Mouse (Mus musculus) CH12.LX (cell line): ENCODE data around the gene Exosc10.

Experiments
- CHD1 ChIP-seq: IDR thresholded peaks from 2 replicates; pipeline ENCODE4 v1.6.1; 2012; ENCODE audit warnings: low read depth, low read length, improper control_type of control experiment, inconsistent platforms
- CHD2 ChIP-seq: IDR thresholded peaks from 2 replicates; pipeline ENCODE4 v1.6.1; 2011; ENCODE audit warnings: low read length, improper control_type of control experiment
- CTCF ChIP-seq, 2 experiments: IDR thresholded peaks in 1 of 2; conservative IDR thresholded peaks in 1 of 2; 2 replicates each; pipeline ENCODE4 v1.5.1; 2011 to 2012; ENCODE audit warnings: low read depth in 2 of 2, low read length in 2 of 2, improper control_type of control experiment in 1 of 2, inconsistent platforms in 1 of 2, mild to moderate bottlenecking in 1 of 2, moderate library complexity in 1 of 2
- EP300 ChIP-seq: IDR thresholded peaks from 2 replicates; pipeline ENCODE4 v1.6.1; 2011; ENCODE audit warnings: low read length, improper control_type of control experiment
- KAT2A ChIP-seq: IDR thresholded peaks from 2 replicates; pipeline ENCODE4 v1.6.1; 2012; ENCODE audit warnings: low read length, improper control_type of control experiment, inconsistent platforms; ENCODE audit not compliant: insufficient replicate concordance
- MAX ChIP-seq: IDR thresholded peaks from 2 replicates; pipeline ENCODE4 v1.6.1; 2011; ENCODE audit warnings: low read length, improper control_type of control experiment
- MAZ ChIP-seq: IDR thresholded peaks from 2 replicates; pipeline ENCODE4 v1.6.1; 2012; ENCODE audit warnings: low read depth, mild to moderate bottlenecking, inconsistent platforms, low read length, improper control_type of control experiment, moderate library complexity
- MYC ChIP-seq: IDR thresholded peaks from 2 replicates; pipeline ENCODE4 v1.6.1; 2011; ENCODE audit warnings: low read depth, mild to moderate bottlenecking, improper control_type of control experiment, low read length
- POLR2A ChIP-seq: IDR thresholded peaks from 2 replicates; pipeline ENCODE4 v1.6.1; 2011; ENCODE audit warnings: low read depth, mild to moderate bottlenecking, improper control_type of control experiment, low read length
- POLR2AphosphoS2 ChIP-seq: IDR thresholded peaks from 2 replicates; pipeline ENCODE4 v1.6.1; 2011; ENCODE audit warnings: low read depth, low read length, improper control_type of control experiment
- TBP ChIP-seq: conservative IDR thresholded peaks from 2 replicates; pipeline ENCODE4 v1.6.1; 2011; ENCODE audit warnings: low read depth, low read length, improper control_type of control experiment
- USF2 ChIP-seq: conservative IDR thresholded peaks from 2 replicates; pipeline ENCODE4 v1.6.1; 2011; ENCODE audit warnings: low read depth, low read length, improper control_type of control experiment
- ZC3H11A ChIP-seq: IDR thresholded peaks from 2 replicates; pipeline ENCODE4 v1.6.1; 2012; ENCODE audit warnings: low read depth, mild to moderate bottlenecking, inconsistent platforms, low read length, improper control_type of control experiment
- ZNF384 ChIP-seq: IDR thresholded peaks from 2 replicates; pipeline ENCODE4 v1.6.1; 2012; ENCODE audit warnings: low read depth, low read length, improper control_type of control experiment, inconsistent platforms

GRCm38 (mm10) chr4:148625010-148625409, 66.8 kb downstream of the Exosc10 start:
- TF ChIP-seq CHD1 (no peak), POLR2A (no peak), MAX (no peak), MYC (no peak), ZC3H11A (no peak), ZNF384 (no peak), MAZ (no peak), EP300 (no peak), CTCF (conservative IDR thresholded peaks at IDR 0.05 in 1 of 2, IDR thresholded peaks at IDR 0.05 in 1 of 2; ENCODE audit: low read depth in 2 of 2, low read length in 2 of 2) (no peak), USF2 (no peak), TBP (no peak), POLR2AphosphoS2 (no peak), KAT2A (no peak), CHD2 (no peak)
